Mouse (Mus musculus): ENCODE measurements around the gene Tufm. TPM values are rescaled to one million over a fixed set of nuclear protein-coding genes. Genes with fewer than 3 reads are reported as not detected.
"Not testable (repeated sequence)": the region's sequence is repeated elsewhere in the genome, so short reads cannot be mapped to it uniquely, and the experiment has no call there.

Tufm gene
- total RNA-seq, 1 experiment from 2014 or later: 108 TPM

GRCm38 (mm10) chr7:126464836-126465235, 22.3 kb upstream of the Tufm start:
- no peak for ATAC-seq (replicated peaks; ENCODE audit: low read depth, poor library complexity, severe bottlenecking)

GRCm38 (mm10) chr7:126465246-126466030, 21.7 kb upstream of the Tufm start:
- no peak for ATAC-seq (replicated peaks; ENCODE audit: low read depth, poor library complexity, severe bottlenecking)

- no peak for ATAC-seq (replicated peaks; ENCODE audit: low read depth, poor library complexity, severe bottlenecking)
Measured at GRCm38 (mm10) chr7:126466116-126466515, 21.0 kb upstream of the Tufm start.

GRCm38 (mm10) chr7:126466707-126467106, 20.5 kb upstream of the Tufm start:
- ATAC-seq (replicated peaks; ENCODE audit: low read depth, poor library complexity, severe bottlenecking): no peak

GRCm38 (mm10) chr7:126467271-126467670, 19.9 kb upstream of the Tufm start:
- 0 out of 2 replicates have a peak, but pooled peaks have one; percentile 20 for ATAC-seq (replicated peaks; ENCODE audit: low read depth, poor library complexity, severe bottlenecking)

GRCm38 (mm10) chr7:126467834-126468627, 19.1 kb upstream of the Tufm start:
- ATAC-seq (replicated peaks; ENCODE audit: low read depth, poor library complexity, severe bottlenecking): no peak

GRCm38 (mm10) chr7:126470077-126470476, 17.1 kb upstream of the Tufm start:
- ATAC-seq (replicated peaks; ENCODE audit: low read depth, poor library complexity, severe bottlenecking): peak; percentile 68

- ATAC-seq (replicated peaks; ENCODE audit: low read depth, poor library complexity, severe bottlenecking): no peak
Measured at GRCm38 (mm10) chr7:126471361-126471760, 15.8 kb upstream of the Tufm start.

GRCm38 (mm10) chr7:126471853-126472252, 15.3 kb upstream of the Tufm start:
- ATAC-seq (replicated peaks; ENCODE audit: low read depth, poor library complexity, severe bottlenecking): no peak

GRCm38 (mm10) chr7:126472306-126472705, 14.9 kb upstream of the Tufm start:
- peak; percentile 44 for ATAC-seq (replicated peaks; ENCODE audit: low read depth, poor library complexity, severe bottlenecking)

- ATAC-seq (replicated peaks; ENCODE audit: low read depth, poor library complexity, severe bottlenecking): no peak
Measured at GRCm38 (mm10) chr7:126472713-126473112, 14.4 kb upstream of the Tufm start.

GRCm38 (mm10) chr7:126473470-126474086, 13.6 kb upstream of the Tufm start:
- ATAC-seq (replicated peaks; ENCODE audit: low read depth, poor library complexity, severe bottlenecking): no peak

GRCm38 (mm10) chr7:126474486-126474955, 12.6 kb upstream of the Tufm start:
- no peak for ATAC-seq (replicated peaks; ENCODE audit: low read depth, poor library complexity, severe bottlenecking)

- peak; percentile 75 for ATAC-seq (replicated peaks; ENCODE audit: low read depth, poor library complexity, severe bottlenecking)
Measured at GRCm38 (mm10) chr7:126474993-126475581, 12.1 kb upstream of the Tufm start, which contains the start of gene Sh2b1. Sh2b1 (minus strand) TSS chr7:126475424.

GRCm38 (mm10) chr7:126481699-126482098, 5.5 kb upstream of the Tufm start:
- 0 out of 2 replicates have a peak, but pooled peaks have one; percentile 21 for ATAC-seq (replicated peaks; ENCODE audit: low read depth, poor library complexity, severe bottlenecking)

GRCm38 (mm10) chr7:126482392-126482871, 4.7 kb upstream of the Tufm start:
- ATAC-seq (replicated peaks; ENCODE audit: low read depth, poor library complexity, severe bottlenecking): peak; percentile 78

GRCm38 (mm10) chr7:126487617-126488385, 640 bp downstream of the Tufm start:
- not testable (repeated sequence) for ATAC-seq (replicated peaks; ENCODE audit: low read depth, poor library complexity, severe bottlenecking)

- no peak for ATAC-seq (replicated peaks; ENCODE audit: low read depth, poor library complexity, severe bottlenecking)
Measured at GRCm38 (mm10) chr7:126491005-126491404, 3.8 kb downstream of the Tufm start.

- no peak for ATAC-seq (replicated peaks; ENCODE audit: low read depth, poor library complexity, severe bottlenecking)
Measured at GRCm38 (mm10) chr7:126491973-126492372, 4.8 kb downstream of the Tufm start.

All from common myeloid progenitor, adult 5-6 weeks (primary cell).